24 mouse cellular contexts compared by ENCODE assay signal in genomic region chr5:121343997-121344396, GRCm38 (mm10). TPM values are rescaled to one million over a fixed set of nuclear protein-coding genes. Genes with fewer than 3 reads are reported as not detected.
A peak's percentile ranks its signal among the peaks of the same experiment; 100 is the strongest.
DNase-seq lines count a peak whose midpoint lies in the region; ATAC-seq and TF ChIP-seq lines count a peak whose summit lies in the region.
"Had no signal": no experiment of that assay in that cellular context is flagged by ENCODE, and none has a peak within 500 bp of the region (broad histone marks: within the 10 kb centered on the region; RNA-seq: fewer than 3 reads in every experiment).

No protein-coding gene starts in this region.

- H3K36me3 ChIP-seq in forebrain, embryonic 12.5 days (replicated peaks), result peaks cover 91% of the 10 kb centered on the region

- H3K27ac ChIP-seq in layer of hippocampus, adult 2 months, result peak overlapping the region; percentile 64; the same call in 1 of the 2 replicates
- no peak overlapping the region for H3K27ac ChIP-seq in forebrain, embryonic 12.5 days
- H3K27ac ChIP-seq: embryonic facial prominence, embryonic 12.5 days; embryonic facial prominence, embryonic 15.5 days; forebrain, embryonic 15.5 days; heart, embryonic 15.5 days; hindbrain, embryonic 14.5 days; hindbrain, postnatal 0 days had no signal

- H3K4me2 ChIP-seq in forebrain, embryonic 12.5 days, result no peak overlapping the region
- H3K4me2 ChIP-seq: embryonic facial prominence, embryonic 12.5 days; embryonic facial prominence, embryonic 15.5 days; forebrain, embryonic 15.5 days; heart, embryonic 12.5 days; heart, embryonic 15.5 days; hindbrain, embryonic 14.5 days had no signal

- no peak overlapping the region for H3K4me3 ChIP-seq in layer of hippocampus, adult 2 months
- no peak overlapping the region for H3K4me3 ChIP-seq in forebrain, embryonic 12.5 days (replicated peaks)
- H3K4me3 ChIP-seq: embryonic facial prominence, embryonic 12.5 days; embryonic facial prominence, embryonic 15.5 days; forebrain, embryonic 15.5 days; heart, embryonic 12.5 days; heart, embryonic 15.5 days had no signal

- H3K4me1 ChIP-seq in forebrain, embryonic 12.5 days, result no peaks in the 10 kb centered on the region
- H3K4me1 ChIP-seq: forebrain, embryonic 15.5 days; heart, embryonic 12.5 days; heart, embryonic 15.5 days had no signal

- no peaks in the 10 kb centered on the region for H3K9me3 ChIP-seq in forebrain, embryonic 12.5 days
- H3K9me3 ChIP-seq: embryonic facial prominence, embryonic 12.5 days; embryonic facial prominence, embryonic 15.5 days; forebrain, embryonic 15.5 days; heart, embryonic 12.5 days; heart, embryonic 15.5 days had no signal

- no peak for TF ChIP-seq CTCF in layer of hippocampus, adult 2 months (conservative IDR thresholded peaks at IDR 0.05)

- no peak overlapping the region for H3K9ac ChIP-seq in forebrain, embryonic 12.5 days
- H3K9ac ChIP-seq: embryonic facial prominence, embryonic 12.5 days; embryonic facial prominence, embryonic 15.5 days; forebrain, embryonic 15.5 days; heart, embryonic 12.5 days; heart, embryonic 15.5 days; hindbrain, embryonic 14.5 days had no signal

- ATAC-seq in granulocyte monocyte progenitor cell, adult 5-6 weeks (replicated peaks; ENCODE audit: poor library complexity, severe bottlenecking), result peak; percentile 52
- 0 out of 2 replicates have a peak, but pooled peaks have one; percentile 12 for ATAC-seq in megakaryocyte progenitor cell, adult 5-6 weeks (replicated peaks; ENCODE audit: poor library complexity)
- no peak for ATAC-seq in forebrain, embryonic 12.5 days (ENCODE audit: low FRiP score)
- ATAC-seq: forebrain, embryonic 15.5 days; hindbrain, postnatal 0 days; inflammation-experienced regulatory T-cells, adult 6 months; intestine, embryonic 16.5 days had no signal

- 94% methylated on average over 8 of the region's 8 CpGs for WGBS in forebrain, embryonic 12.5 days

- no peak for DNase-seq in layer of hippocampus, adult 2 months (ENCODE audit: low spot score in 2 of 2)
- DNase-seq in layer of hippocampus, adult 18-20 months (ENCODE audit: low spot score in 2 of 2), result no peak
- no peak for DNase-seq in left cerebral cortex, adult 11 months (ENCODE audit: low spot score)
- DNase-seq: adrenal gland, adult 8-10 months; adrenal gland, postnatal 25 days; cerebellum, adult 18-20 months; cerebellum, adult 9-10 months; cerebellum, postnatal 14 days; gastrocnemius, postnatal 10 days; heart, adult 18-20 months; heart, postnatal 10 days; heart, postnatal 36 days had no signal

- no peaks in the 10 kb centered on the region for H3K27me3 ChIP-seq in forebrain, embryonic 12.5 days
- H3K27me3 ChIP-seq: embryonic facial prominence, embryonic 12.5 days; embryonic facial prominence, embryonic 15.5 days; forebrain, embryonic 15.5 days; heart, embryonic 12.5 days; heart, embryonic 15.5 days had no signal

RNA-seq across cellular contexts. Expression of gene Trafd1, which starts 41.4 kb away (rescaled TPM):
- 10 to 100 TPM; 79.8 to 82.8 TPM for total RNA-seq in layer of hippocampus, adult 2 months (2021)
- 10 to 100 TPM; 73.2 to 74.7 TPM for total RNA-seq in layer of hippocampus, adult 18-20 months (2021)
- total RNA-seq in granulocyte monocyte progenitor cell, adult 5-6 weeks (2014; fragmentation: Nextera tagmentation), result 50.5 and 74.7 TPM in 2 replicates
- total RNA-seq in granulocyte monocyte progenitor cell, adult 5-6 weeks (2017), result 39.0 and 40.8 TPM in 2 replicates
- total RNA-seq in megakaryocyte progenitor cell, adult 5-6 weeks (2015), result 29.1 and 36.4 TPM in 2 replicates
- 37.5 and 38.5 TPM in 2 replicates for total RNA-seq in megakaryocyte progenitor cell, adult 5-6 weeks (2017)
- polyA plus RNA-seq in forebrain, embryonic 12.5 days (2016; fragmentation: Nextera tagmentation; extraction: Ambion mirVana), result 103 and 109 TPM in 2 replicates

RNA-seq across cellular contexts. Expression of gene Naa25, which starts 53.7 kb away (rescaled TPM):
- 10 to 100 TPM; 37.2 to 40.9 TPM for total RNA-seq in layer of hippocampus, adult 2 months (2021)
- total RNA-seq in layer of hippocampus, adult 18-20 months (2021), result 10 to 100 TPM; 39.4 to 39.8 TPM
- total RNA-seq in granulocyte monocyte progenitor cell, adult 5-6 weeks (2014; fragmentation: Nextera tagmentation), result 35.8 and 39.4 TPM in 2 replicates
- 74.6 and 75.1 TPM in 2 replicates for total RNA-seq in granulocyte monocyte progenitor cell, adult 5-6 weeks (2017)
- 35.9 and 39.7 TPM in 2 replicates for total RNA-seq in megakaryocyte progenitor cell, adult 5-6 weeks (2015)
- 66.4 and 80.6 TPM in 2 replicates for total RNA-seq in megakaryocyte progenitor cell, adult 5-6 weeks (2017)
- 49.3 and 51.4 TPM in 2 replicates for polyA plus RNA-seq in forebrain, embryonic 12.5 days (2016; fragmentation: Nextera tagmentation; extraction: Ambion mirVana)
